Mouse (Mus musculus) testis, adult 2 months (tissue): ENCODE data around the gene Zfp385c. TPM values are rescaled to one million over a fixed set of nuclear protein-coding genes. Genes with fewer than 3 reads are reported as not detected.
A peak's percentile ranks its signal among the peaks of the same experiment; 100 is the strongest.

Source experiments
- H3K27ac ChIP-seq: fragments of 200-500 bp; 2 replicates; pipeline ENCODE4 v1.5.1; 2012; ENCODE audit warnings: low read depth, low read length; ENCODE audit not compliant: control insufficient read depth, insufficient read depth
- H3K27me3 ChIP-seq: fragments of 200-500 bp; 2 replicates; pipeline ENCODE4 v1.6.1; 2012; ENCODE audit warnings: mild to moderate bottlenecking, low read length, moderate library complexity; ENCODE audit not compliant: control insufficient read depth, insufficient read depth
- H3K36me3 ChIP-seq: fragments of 200-500 bp; 2 replicates; pipeline ENCODE4 v1.6.1; 2012; ENCODE audit warnings: mild to moderate bottlenecking, low read length; ENCODE audit not compliant: control insufficient read depth, insufficient read depth
- H3K4me1 ChIP-seq: fragments of 200-500 bp; 2 replicates; pipeline ENCODE4 v1.6.1; 2012; ENCODE audit warnings: low read length; ENCODE audit not compliant: control insufficient read depth, insufficient read depth
- H3K4me3 ChIP-seq: fragments of 200-500 bp; 2 replicates; pipeline ENCODE4 v1.5.1; 2012; ENCODE audit warnings: low read depth, mild to moderate bottlenecking, low read length, moderate library complexity, mixed read lengths; ENCODE audit not compliant: control insufficient read depth
- CTCF ChIP-seq: fragments of 200-500 bp; IDR thresholded peaks from 2 replicates; pipeline ENCODE4 v1.5.1; 2012; ENCODE audit warnings: low read depth, mild to moderate bottlenecking, inconsistent platforms, low read length, moderate library complexity; ENCODE audit not compliant: control insufficient read depth, insufficient read depth, insufficient replicate concordance
- POLR2A ChIP-seq: fragments of 200-500 bp; IDR thresholded peaks from 2 replicates; pipeline ENCODE4 v1.6.1; 2012; ENCODE audit warnings: low read depth, mild to moderate bottlenecking, inconsistent platforms, low read length, moderate library complexity; ENCODE audit not compliant: control insufficient read depth
- polyA plus RNA-seq: library from polyadenylated mRNA; depleted of rRNA; stranded (reverse); fragments of >200 nt; gene quantifications from 2 replicates; pipeline ENCODE4 v1.2.3, GENCODE M21; 2012

Zfp385c gene
- polyA plus RNA-seq, 1 experiment = 2.6 TPM

- Histone ChIP-seq H3K27ac (no peak overlapping the region), H3K4me1 (peaks cover 16% of the 10 kb centered on the region), H3K27me3 (no peaks in the 10 kb centered on the region), H3K4me3 (no peak overlapping the region), H3K36me3 (no peaks in the 10 kb centered on the region; the same call in 1 of the 2 replicates)
- TF ChIP-seq POLR2A (no peak), CTCF (no peak)
These were observed 43.0 kb upstream of the Zfp385c start for GRCm38 (mm10) chr11:100735134-100735865.

- Histone ChIP-seq H3K4me3 (no peak overlapping the region), H3K36me3 (no peaks in the 10 kb centered on the region; the same call in 1 of the 2 replicates), H3K4me1 (peaks cover 2% of the 10 kb centered on the region; the same call in 1 of the 2 replicates), H3K27me3 (no peaks in the 10 kb centered on the region), H3K27ac (no peak overlapping the region)
- TF ChIP-seq POLR2A (no peak), CTCF (no peak)
These were observed 38.4 kb upstream of the Zfp385c start for GRCm38 (mm10) chr11:100730477-100731205.

- TF ChIP-seq CTCF (no peak), POLR2A (no peak)
- no peak overlapping the region for H3K27ac ChIP-seq
- H3K4me3 ChIP-seq = no peak overlapping the region
- H3K27me3 ChIP-seq = no peaks in the 10 kb centered on the region
- no peaks in the 10 kb centered on the region; the same call in 1 of the 2 replicates for H3K36me3 ChIP-seq
- H3K4me1 ChIP-seq = peaks cover 2% of the 10 kb centered on the region; the same call in 1 of the 2 replicates
These were observed 37.7 kb upstream of the Zfp385c start for GRCm38 (mm10) chr11:100729976-100730375.

- no peaks in the 10 kb centered on the region; the same call in 1 of the 2 replicates for H3K36me3 ChIP-seq
- H3K27ac ChIP-seq = no peak overlapping the region
- H3K27me3 ChIP-seq = no peaks in the 10 kb centered on the region
- 0 out of 2 replicates have a peak, but pooled peaks cover 2% of the 10 kb centered on the region for H3K4me1 ChIP-seq
- TF ChIP-seq CTCF = no peak
- no peak for TF ChIP-seq POLR2A
- no peak overlapping the region for H3K4me3 ChIP-seq
These were observed 36.3 kb upstream of the Zfp385c start for GRCm38 (mm10) chr11:100728601-100729000.

GRCm38 (mm10) chr11:100727201-100727600 lies 34.9 kb upstream of the Zfp385c start:
- no peak overlapping the region for H3K4me3 ChIP-seq
- H3K27ac ChIP-seq = no peak overlapping the region
- H3K36me3 ChIP-seq = no peaks in the 10 kb centered on the region
- no peaks in the 10 kb centered on the region for H3K27me3 ChIP-seq
- TF ChIP-seq CTCF = no peak
- TF ChIP-seq POLR2A = no peak
- H3K4me1 ChIP-seq = 0 out of 2 replicates have a peak, but pooled peaks cover 2% of the 10 kb centered on the region

GRCm38 (mm10) chr11:100724919-100725512 lies 32.8 kb upstream of the Zfp385c start:
- TF ChIP-seq POLR2A (no peak), CTCF (no peak)
- Histone ChIP-seq H3K27me3 (no peaks in the 10 kb centered on the region), H3K27ac (peak overlapping the region; percentile 52)

GRCm38 (mm10) chr11:100722493-100723028 lies 30.3 kb upstream of the Zfp385c start:
- Histone ChIP-seq H3K27me3 (no peaks in the 10 kb centered on the region), H3K4me3 (no peak overlapping the region), H3K27ac (peak overlapping the region; percentile 42; the same call in 1 of the 2 replicates), H3K36me3 (no peaks in the 10 kb centered on the region), H3K4me1 (peaks cover 4% of the 10 kb centered on the region; the same call in 1 of the 2 replicates)
- TF ChIP-seq CTCF = no peak
- TF ChIP-seq POLR2A = no peak

More at GRCm38 (mm10) chr11:100724919-100725512, 32.8 kb upstream of the Zfp385c start:
- Histone ChIP-seq H3K4me3 (no peak overlapping the region), H3K4me1 (peaks cover 4% of the 10 kb centered on the region; the same call in 1 of the 2 replicates), H3K36me3 (no peaks in the 10 kb centered on the region)
